Comparison of ENCODE assay signal across 10 mouse cellular contexts in the genomic region with DNA sequence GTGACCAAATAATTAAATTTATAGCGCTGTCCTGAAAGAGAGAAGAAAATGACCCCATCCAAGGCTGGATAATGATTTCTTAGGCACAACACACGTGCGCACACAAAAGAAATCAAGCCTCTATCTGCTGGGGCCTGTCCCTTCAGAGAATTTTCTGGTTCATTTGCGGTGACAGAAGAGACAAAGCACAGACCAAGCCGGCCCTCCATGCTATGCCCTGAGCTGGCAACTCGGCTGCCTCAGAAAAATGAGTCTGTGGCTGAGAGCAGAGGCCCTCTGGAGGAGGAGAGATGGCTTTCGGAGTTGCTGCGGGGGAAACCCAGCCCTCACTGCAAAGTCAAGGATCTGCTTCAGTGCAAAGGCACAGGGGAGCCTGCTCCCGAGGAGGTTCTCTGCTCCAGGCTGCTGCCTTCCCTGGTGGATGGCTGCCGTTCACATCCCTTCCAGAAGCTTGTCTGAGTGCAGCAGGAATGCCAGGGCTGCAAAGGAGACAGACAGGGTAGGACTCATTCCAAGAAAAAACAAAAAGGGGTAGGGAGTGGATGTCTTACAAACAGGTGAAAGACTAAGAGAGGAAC.
DNase-seq lines count a peak whose midpoint lies in the region; ATAC-seq lines count a peak whose summit lies in the region.
"Had no signal": no experiment of that assay in that cellular context is flagged by ENCODE, and none has a peak within 500 bp of the region (broad histone marks: within the 10 kb centered on the region; RNA-seq: fewer than 3 reads in every experiment).

No protein-coding gene starts in this region.

- no peaks in the 10 kb centered on the region for H3K36me3 ChIP-seq in kidney, embryonic 16.5 days (ENCODE audit: insufficient read depth, low read length)
- no peaks in the 10 kb centered on the region for H3K36me3 ChIP-seq in forebrain, embryonic 11.5 days (ENCODE audit: control insufficient read depth, insufficient read depth, low read length)
- H3K36me3 ChIP-seq in limb, embryonic 10.5 days: no peaks in the 10 kb centered on the region
- no peaks in the 10 kb centered on the region for H3K36me3 ChIP-seq in stomach, embryonic 15.5 days
- H3K36me3 ChIP-seq: liver, embryonic 15.5 days had no signal

- WGBS in kidney, embryonic 16.5 days: 18% methylated on average over 10 of the region's 10 CpGs
- 7% methylated on average over 10 of the region's 10 CpGs for WGBS in forebrain, embryonic 11.5 days
- WGBS in limb, embryonic 10.5 days: 30% methylated on average over 10 of the region's 10 CpGs
- WGBS in stomach, embryonic 15.5 days: 38% methylated on average over 10 of the region's 10 CpGs

- H3K27me3 ChIP-seq in kidney, embryonic 16.5 days (ENCODE audit: insufficient read depth, low read length): no peaks in the 10 kb centered on the region
- H3K27me3 ChIP-seq in forebrain, embryonic 11.5 days (ENCODE audit: control insufficient read depth, insufficient read depth, low read length): 0 out of 2 replicates have a peak, but pooled peaks cover 2% of the 10 kb centered on the region
- no peaks in the 10 kb centered on the region for H3K27me3 ChIP-seq in limb, embryonic 10.5 days (ENCODE audit: low read depth, poor library complexity, severe bottlenecking)
- no peaks in the 10 kb centered on the region for H3K27me3 ChIP-seq in stomach, embryonic 15.5 days (replicated peaks)
- H3K27me3 ChIP-seq: liver, embryonic 15.5 days; Patski had no signal

- DNase-seq in kidney, adult 9 months: no peak
- DNase-seq in forebrain, embryonic 11.5 days (ENCODE audit: low spot score): peak; percentile 76
- peak; percentile 47 for DNase-seq in limb, embryonic 10.5 days (ENCODE audit: low spot score)
- DNase-seq in adrenal gland, postnatal 36 days: no peak
- no peak for DNase-seq in layer of hippocampus, adult 18-20 months (ENCODE audit: low spot score in 2 of 2)

- H3K27ac ChIP-seq in kidney, embryonic 16.5 days (ENCODE audit: low read length): peak overlapping the region; percentile 56
- peak overlapping the region; percentile 65 for H3K27ac ChIP-seq in forebrain, embryonic 11.5 days (ENCODE audit: low read depth, low read length)
- H3K27ac ChIP-seq in limb, embryonic 10.5 days: peak overlapping the region; percentile 74
- peak overlapping the region; percentile 16; the same call in 1 of the 2 replicates for H3K27ac ChIP-seq in stomach, embryonic 15.5 days
- H3K27ac ChIP-seq: liver, embryonic 15.5 days had no signal

- H3K4me3 ChIP-seq in kidney, embryonic 16.5 days (ENCODE audit: low read length): no peak overlapping the region
- H3K4me3 ChIP-seq in forebrain, embryonic 11.5 days (ENCODE audit: low read depth, low read length): no peak overlapping the region
- H3K4me3 ChIP-seq in limb, embryonic 10.5 days: no peak overlapping the region
- H3K4me3 ChIP-seq in stomach, embryonic 15.5 days (replicated peaks): no peak overlapping the region
- H3K4me3 ChIP-seq: liver, embryonic 15.5 days had no signal

- H3K9me3 ChIP-seq in kidney, embryonic 16.5 days (ENCODE audit: low read length): 0 out of 2 replicates have a peak, but pooled peaks cover 3% of the 10 kb centered on the region
- H3K9me3 ChIP-seq in forebrain, embryonic 11.5 days (ENCODE audit: control insufficient read depth, low read length): no peaks in the 10 kb centered on the region
- H3K9me3 ChIP-seq in limb, embryonic 10.5 days (replicated peaks): no peaks in the 10 kb centered on the region
- H3K9me3 ChIP-seq in stomach, embryonic 15.5 days: no peaks in the 10 kb centered on the region
- H3K9me3 ChIP-seq: liver, embryonic 15.5 days had no signal

- ATAC-seq in kidney, embryonic 16.5 days (ENCODE audit: low FRiP score, low TSS enrichment): peak; percentile 70
- ATAC-seq in forebrain, embryonic 11.5 days (replicated peaks; ENCODE audit: low FRiP score): peak; percentile 89
- no peak for ATAC-seq in stomach, embryonic 15.5 days (ENCODE audit: insufficient read depth, low FRiP score, low read depth)
- ATAC-seq: inflammation-experienced regulatory T-cells, adult 6 months; Patski had no signal

- peaks cover 3% of the 10 kb centered on the region for H3K4me1 ChIP-seq in kidney, embryonic 16.5 days (ENCODE audit: insufficient read depth, low read length)
- peaks cover 8% of the 10 kb centered on the region; the same call in 1 of the 2 replicates for H3K4me1 ChIP-seq in forebrain, embryonic 11.5 days (replicated peaks; ENCODE audit: control insufficient read depth, insufficient read depth, low read length)
- peaks cover 16% of the 10 kb centered on the region for H3K4me1 ChIP-seq in limb, embryonic 10.5 days
- 0 out of 2 replicates have a peak, but pooled peaks cover 5% of the 10 kb centered on the region for H3K4me1 ChIP-seq in stomach, embryonic 15.5 days
- H3K4me1 ChIP-seq: liver, embryonic 15.5 days had no signal

- peak overlapping the region; percentile 47 for H3K9ac ChIP-seq in kidney, embryonic 16.5 days (replicated peaks; ENCODE audit: low read length)
- peak overlapping the region; percentile 44; the same call in 1 of the 2 replicates for H3K9ac ChIP-seq in forebrain, embryonic 11.5 days (ENCODE audit: low read length)
- H3K9ac ChIP-seq in stomach, embryonic 15.5 days: no peak overlapping the region
- H3K9ac ChIP-seq: liver, embryonic 15.5 days had no signal

- H3K4me2 ChIP-seq in kidney, embryonic 16.5 days (replicated peaks; ENCODE audit: low read depth, low read length): 0 out of 2 replicates have a peak overlapping the region, but pooled peaks have one; percentile 1
- H3K4me2 ChIP-seq in forebrain, embryonic 11.5 days (ENCODE audit: low read depth, low read length, severe bottlenecking): peak overlapping the region; percentile 3; the same call in 1 of the 2 replicates
- no peak overlapping the region for H3K4me2 ChIP-seq in stomach, embryonic 15.5 days
- H3K4me2 ChIP-seq: liver, embryonic 15.5 days had no signal

Comparison
In these comparisons a context has a peak if more than half of its experiments do, and no peak if none do; other contexts are left out.
1. H3K27ac ChIP-seq: peak in every context shown above with its lines; median percentile 74 in limb, embryonic 10.5 days; 65 in forebrain, embryonic 11.5 days; 56 in kidney, embryonic 16.5 days; 16 in stomach, embryonic 15.5 days.
2. DNase-seq: peak in forebrain, embryonic 11.5 days (single experiment) and limb, embryonic 10.5 days (single experiment); none in kidney, adult 9 months (single experiment), adrenal gland, postnatal 36 days (0 of 2) and layer of hippocampus, adult 18-20 months (0 of 2).